Mouse (Mus musculus): Measurements from ENCODE around the gene Olfr718-ps1. TPM values are rescaled to one million over a fixed set of nuclear protein-coding genes. Genes with fewer than 3 reads are reported as not detected.

Gene Olfr718-ps1
- polyA plus RNA-seq, 1 experiment from 2014 or later: not detected

- no peaks in the 10 kb centered on the region for H3K4me1 ChIP-seq (ENCODE audit: control insufficient read depth, insufficient read depth, low read length)
- ATAC-seq: no peak
- H3K36me3 ChIP-seq (ENCODE audit: control insufficient read depth, insufficient read depth, low read length): no peaks in the 10 kb centered on the region
- no peaks in the 10 kb centered on the region for H3K9me3 ChIP-seq (ENCODE audit: control insufficient read depth, low read length)
- H3K27ac ChIP-seq (ENCODE audit: low read length): no peak overlapping the region
- no peak overlapping the region for H3K9ac ChIP-seq (ENCODE audit: low read depth, low read length)
- no peak overlapping the region for H3K4me2 ChIP-seq (ENCODE audit: low read depth, low read length)
- WGBS: 11% methylated on average over 1 of the region's 1 CpGs
- no peaks in the 10 kb centered on the region for H3K27me3 ChIP-seq (replicated peaks; ENCODE audit: control insufficient read depth, insufficient read depth, low read length)
- no peak overlapping the region for H3K4me3 ChIP-seq (ENCODE audit: low read length)
Observed at GRCm38 (mm10) chr5:143122673-143123072, 24.7 kb downstream of the Olfr718-ps1 start.

- no peak overlapping the region for H3K27ac ChIP-seq (ENCODE audit: low read length)
- no peaks in the 10 kb centered on the region for H3K9me3 ChIP-seq (ENCODE audit: control insufficient read depth, low read length)
- no peaks in the 10 kb centered on the region for H3K4me1 ChIP-seq (ENCODE audit: control insufficient read depth, insufficient read depth, low read length)
- H3K36me3 ChIP-seq (ENCODE audit: control insufficient read depth, insufficient read depth, low read length): no peaks in the 10 kb centered on the region
- no peaks in the 10 kb centered on the region for H3K27me3 ChIP-seq (replicated peaks; ENCODE audit: control insufficient read depth, insufficient read depth, low read length)
- H3K4me2 ChIP-seq (ENCODE audit: low read depth, low read length): no peak overlapping the region
- WGBS: 79% methylated on average over 8 of the region's 8 CpGs
- ATAC-seq: no peak
- H3K4me3 ChIP-seq (ENCODE audit: low read length): no peak overlapping the region
- H3K9ac ChIP-seq (ENCODE audit: low read depth, low read length): no peak overlapping the region
Observed at GRCm38 (mm10) chr5:143122125-143122524, 25.3 kb downstream of the Olfr718-ps1 start.

- Histone ChIP-seq H3K36me3 (ENCODE audit: control insufficient read depth, insufficient read depth, low read length) (no peaks in the 10 kb centered on the region), H3K9ac (ENCODE audit: low read depth, low read length) (peak within 1 kb of the TSS; percentile 91), H3K27me3 (replicated peaks; ENCODE audit: control insufficient read depth, insufficient read depth, low read length) (no peaks in the 10 kb centered on the region), H3K9me3 (ENCODE audit: control insufficient read depth, low read length) (no peaks in the 10 kb centered on the region), H3K4me2 (ENCODE audit: low read depth, low read length) (peak within 1 kb of the TSS; percentile 81), H3K27ac (ENCODE audit: low read length) (peak within 1 kb of the TSS; percentile 91), H3K4me3 (ENCODE audit: low read length) (peak within 1 kb of the TSS; percentile 93), H3K4me1 (ENCODE audit: control insufficient read depth, insufficient read depth, low read length) (peaks cover 22% of the 10 kb centered on the region)
- WGBS: under 1% methylated on average over 103 of the region's 110 CpGs
- peak; percentile 97 for ATAC-seq
Observed at GRCm38 (mm10) chr5:143112281-143113246, 34.8 kb downstream of the Olfr718-ps1 start, which contains the start of gene Rnf216. Rnf216 (minus strand) TSS chr5:143112994.

- H3K9ac ChIP-seq (ENCODE audit: low read depth, low read length): no peak overlapping the region
Observed at GRCm38 (mm10) chr5:143106842-143107241, 40.5 kb downstream of the Olfr718-ps1 start.

GRCm38 (mm10) chr5:143103231-143103630 lies 44.1 kb downstream of the Olfr718-ps1 start:
- no peaks in the 10 kb centered on the region for H3K9me3 ChIP-seq (ENCODE audit: control insufficient read depth, low read length)
- H3K4me2 ChIP-seq (ENCODE audit: low read depth, low read length): no peak overlapping the region
- H3K27me3 ChIP-seq (replicated peaks; ENCODE audit: control insufficient read depth, insufficient read depth, low read length): no peaks in the 10 kb centered on the region
- no peak for ATAC-seq
- 94% methylated on average over 2 of the region's 2 CpGs for WGBS
- no peaks in the 10 kb centered on the region for H3K36me3 ChIP-seq (ENCODE audit: control insufficient read depth, insufficient read depth, low read length)
- H3K4me3 ChIP-seq (ENCODE audit: low read length): no peak overlapping the region
- no peak overlapping the region for H3K9ac ChIP-seq (ENCODE audit: low read depth, low read length)
- no peak overlapping the region for H3K27ac ChIP-seq (ENCODE audit: low read length)
- H3K4me1 ChIP-seq (ENCODE audit: control insufficient read depth, insufficient read depth, low read length): peaks cover 3% of the 10 kb centered on the region; the same call in 1 of the 2 replicates

More at GRCm38 (mm10) chr5:143106842-143107241, 40.5 kb downstream of the Olfr718-ps1 start:
- WGBS: 90% methylated on average over 3 of the region's 3 CpGs
- H3K4me3 ChIP-seq (ENCODE audit: low read length): no peak overlapping the region
- ATAC-seq: no peak
- no peak overlapping the region for H3K4me2 ChIP-seq (ENCODE audit: low read depth, low read length)
- no peaks in the 10 kb centered on the region for H3K9me3 ChIP-seq (ENCODE audit: control insufficient read depth, low read length)
- no peaks in the 10 kb centered on the region for H3K36me3 ChIP-seq (ENCODE audit: control insufficient read depth, insufficient read depth, low read length)
- peaks cover 20% of the 10 kb centered on the region for H3K4me1 ChIP-seq (ENCODE audit: control insufficient read depth, insufficient read depth, low read length)
- no peaks in the 10 kb centered on the region for H3K27me3 ChIP-seq (replicated peaks; ENCODE audit: control insufficient read depth, insufficient read depth, low read length)
- H3K27ac ChIP-seq (ENCODE audit: low read length): no peak overlapping the region

GRCm38 (mm10) chr5:143101626-143102025 lies 45.8 kb downstream of the Olfr718-ps1 start:
- Histone ChIP-seq H3K4me1 (ENCODE audit: control insufficient read depth, insufficient read depth, low read length) (peaks cover 3% of the 10 kb centered on the region; the same call in 1 of the 2 replicates), H3K36me3 (ENCODE audit: control insufficient read depth, insufficient read depth, low read length) (no peaks in the 10 kb centered on the region), H3K27me3 (replicated peaks; ENCODE audit: control insufficient read depth, insufficient read depth, low read length) (no peaks in the 10 kb centered on the region), H3K9ac (ENCODE audit: low read depth, low read length) (no peak overlapping the region), H3K4me2 (ENCODE audit: low read depth, low read length) (no peak overlapping the region), H3K4me3 (ENCODE audit: low read length) (no peak overlapping the region), H3K27ac (ENCODE audit: low read length) (no peak overlapping the region), H3K9me3 (ENCODE audit: control insufficient read depth, low read length) (no peaks in the 10 kb centered on the region)
- ATAC-seq: no peak
- WGBS: 78% methylated on average over 1 of the region's 1 CpGs

GRCm38 (mm10) chr5:143095256-143095655 lies 52.1 kb downstream of the Olfr718-ps1 start:
- Histone ChIP-seq H3K4me3 (ENCODE audit: low read length) (no peak overlapping the region), H3K9me3 (ENCODE audit: control insufficient read depth, low read length) (no peaks in the 10 kb centered on the region), H3K27ac (ENCODE audit: low read length) (no peak overlapping the region), H3K9ac (ENCODE audit: low read depth, low read length) (no peak overlapping the region), H3K4me2 (ENCODE audit: low read depth, low read length) (no peak overlapping the region), H3K4me1 (ENCODE audit: control insufficient read depth, insufficient read depth, low read length) (no peaks in the 10 kb centered on the region), H3K27me3 (replicated peaks; ENCODE audit: control insufficient read depth, insufficient read depth, low read length) (no peaks in the 10 kb centered on the region), H3K36me3 (ENCODE audit: control insufficient read depth, insufficient read depth, low read length) (peaks cover under 1% of the 10 kb centered on the region; the same call in 1 of the 2 replicates)
- 90% methylated on average over 7 of the region's 7 CpGs for WGBS
- ATAC-seq: no peak

GRCm38 (mm10) chr5:143092891-143093290 lies 54.5 kb downstream of the Olfr718-ps1 start:
- H3K36me3 ChIP-seq (ENCODE audit: control insufficient read depth, insufficient read depth, low read length): peaks cover 4% of the 10 kb centered on the region; the same call in 1 of the 2 replicates
- H3K9ac ChIP-seq (ENCODE audit: low read depth, low read length): no peak overlapping the region
- no peak overlapping the region for H3K27ac ChIP-seq (ENCODE audit: low read length)
- ATAC-seq: no peak
- H3K4me1 ChIP-seq (ENCODE audit: control insufficient read depth, insufficient read depth, low read length): no peaks in the 10 kb centered on the region
- no peak overlapping the region for H3K4me2 ChIP-seq (ENCODE audit: low read depth, low read length)
- no peak overlapping the region for H3K4me3 ChIP-seq (ENCODE audit: low read length)
- 72% methylated on average over 3 of the region's 3 CpGs for WGBS
- H3K27me3 ChIP-seq (replicated peaks; ENCODE audit: control insufficient read depth, insufficient read depth, low read length): no peaks in the 10 kb centered on the region
- no peaks in the 10 kb centered on the region for H3K9me3 ChIP-seq (ENCODE audit: control insufficient read depth, low read length)

- no peak for ATAC-seq
- Histone ChIP-seq H3K36me3 (ENCODE audit: control insufficient read depth, insufficient read depth, low read length) (peaks cover 8% of the 10 kb centered on the region), H3K4me2 (ENCODE audit: low read depth, low read length) (no peak overlapping the region), H3K4me1 (ENCODE audit: control insufficient read depth, insufficient read depth, low read length) (no peaks in the 10 kb centered on the region), H3K27ac (ENCODE audit: low read length) (no peak overlapping the region), H3K4me3 (ENCODE audit: low read length) (no peak overlapping the region), H3K9me3 (ENCODE audit: control insufficient read depth, low read length) (no peaks in the 10 kb centered on the region), H3K27me3 (replicated peaks; ENCODE audit: control insufficient read depth, insufficient read depth, low read length) (no peaks in the 10 kb centered on the region), H3K9ac (ENCODE audit: low read depth, low read length) (no peak overlapping the region)
- 67% methylated on average over 4 of the region's 4 CpGs for WGBS
Observed at GRCm38 (mm10) chr5:143084898-143085297, 62.5 kb downstream of the Olfr718-ps1 start.
